Mouse (Mus musculus) testis, adult 2 months (tissue): ENCODE results near the gene Etl4.

Experiments
- CTCF ChIP-seq: fragments of 200-500 bp; IDR thresholded peaks from 2 replicates; pipeline ENCODE4 v1.5.1; 2012; ENCODE audit warnings: low read depth, mild to moderate bottlenecking, inconsistent platforms, low read length, moderate library complexity; ENCODE audit not compliant: control insufficient read depth, insufficient read depth, insufficient replicate concordance
- POLR2A ChIP-seq: fragments of 200-500 bp; IDR thresholded peaks from 2 replicates; pipeline ENCODE4 v1.6.1; 2012; ENCODE audit warnings: low read depth, mild to moderate bottlenecking, inconsistent platforms, low read length, moderate library complexity; ENCODE audit not compliant: control insufficient read depth

DNA sequence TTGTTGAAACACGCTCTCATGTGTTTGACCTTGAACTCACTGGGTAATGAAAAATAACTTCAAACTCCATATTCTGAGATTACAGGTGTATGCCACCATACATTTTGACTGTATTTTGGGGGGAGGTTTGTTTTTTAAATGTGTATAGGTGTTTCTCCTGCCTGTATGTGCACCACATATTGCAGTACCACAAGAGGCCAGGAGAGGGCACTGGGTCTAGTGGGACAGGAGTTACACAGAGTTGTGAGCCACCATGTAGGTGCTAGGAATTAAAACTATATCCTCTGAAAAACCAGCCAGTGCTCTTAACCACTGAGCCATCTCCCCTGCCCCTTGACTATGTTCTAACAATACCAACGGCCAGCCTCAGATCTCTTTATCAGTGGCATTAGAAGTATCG is 766.8 kb downstream of the Etl4 start:
- TF ChIP-seq CTCF (peak; percentile 40; the same call in 1 of the 2 replicates), POLR2A (no peak)
